17 mouse cellular contexts compared by ENCODE assay signal in genomic region chr4:58085340-58085739, GRCm38 (mm10).
DNase-seq lines count a peak whose midpoint lies in the region; ATAC-seq and TF ChIP-seq lines count a peak whose summit lies in the region.
"Had no signal": no experiment of that assay in that cellular context is flagged by ENCODE, and none has a peak within 500 bp of the region (broad histone marks: within the 10 kb centered on the region; RNA-seq: fewer than 3 reads in every experiment).

No protein-coding gene starts in this region.

- TF ChIP-seq EP300 in lung, postnatal 0 days (IDR thresholded peaks at IDR 0.05), result no peak
- no peak for TF ChIP-seq EP300 in MEL (IDR thresholded peaks at IDR 0.05; ENCODE audit: low read depth in 1 of 2, low read length in 2 of 2)

- DNase-seq in lung, postnatal 0 days (ENCODE audit: low spot score), result no peak
- no peak for DNase-seq in lung, postnatal 36 days
- peak; percentile 34 for DNase-seq in MEL (ENCODE audit: low read depth, low spot score)
- no peak for DNase-seq in spleen, postnatal 4 days (ENCODE audit: low spot score in 2 of 2)
- DNase-seq: adrenal gland, postnatal 14 days; cerebellum, postnatal 25 days; gastrocnemius, postnatal 25 days; kidney, postnatal 14 days; right cerebral cortex, postnatal 25 days had no signal

- TF ChIP-seq RAD21 in MEL (IDR thresholded peaks at IDR 0.05; ENCODE audit: low read depth, low read length), result peak; percentile 36

- H3K36me3 ChIP-seq in intestine, postnatal 0 days (ENCODE audit: control insufficient read depth, insufficient read depth), result 0 out of 2 replicates have a peak, but pooled peaks cover 6% of the 10 kb centered on the region
- H3K36me3 ChIP-seq in intestine, embryonic 15.5 days, result 0 out of 2 replicates have a peak, but pooled peaks cover 5% of the 10 kb centered on the region
- H3K36me3 ChIP-seq in lung, postnatal 0 days (ENCODE audit: insufficient read depth, low read length), result no peaks in the 10 kb centered on the region
- H3K36me3 ChIP-seq in MEL (ENCODE audit: control insufficient read depth in 1 of 2, insufficient read depth in 2 of 2, low read length in 2 of 2), result peaks cover 0 to 4% of the 10 kb centered on the region in 2 experiments; a peak in 1 of 4 replicates
- H3K36me3 ChIP-seq in small intestine, adult 2 months (ENCODE audit: control insufficient read depth, insufficient read depth, low read length), result no peaks in the 10 kb centered on the region
- H3K36me3 ChIP-seq: heart, embryonic 12.5 days; hindbrain, embryonic 10.5 days; liver, embryonic 15.5 days; neural tube, embryonic 12.5 days had no signal

- H3K9me3 ChIP-seq in intestine, postnatal 0 days (ENCODE audit: control insufficient read depth), result no peaks in the 10 kb centered on the region
- no peaks in the 10 kb centered on the region for H3K9me3 ChIP-seq in intestine, embryonic 15.5 days
- no peaks in the 10 kb centered on the region for H3K9me3 ChIP-seq in lung, postnatal 0 days (ENCODE audit: low read length)
- H3K9me3 ChIP-seq in MEL (replicated peaks; ENCODE audit: insufficient read depth, low read length), result no peaks in the 10 kb centered on the region
- H3K9me3 ChIP-seq: heart, embryonic 12.5 days; hindbrain, embryonic 10.5 days; liver, embryonic 15.5 days; neural tube, embryonic 12.5 days had no signal

- TF ChIP-seq CTCF in intestine, postnatal 0 days (IDR thresholded peaks at IDR 0.05; ENCODE audit: low read depth), result peak; percentile 48
- TF ChIP-seq CTCF in lung, postnatal 0 days (IDR thresholded peaks at IDR 0.05), result peak; percentile 56
- peak; percentile 14 to 48 (median 48) for TF ChIP-seq CTCF in MEL (IDR thresholded peaks at IDR 0.05 in 2 of 3, conservative IDR thresholded peaks at IDR 0.05 in 1 of 3; ENCODE audit: control insufficient read depth in 1 of 3, insufficient read depth in 1 of 3, low read depth in 2 of 3, low read length in 3 of 3, poor library complexity in 1 of 3, severe bottlenecking in 1 of 3)
- peak; percentile 18; the same call in 1 of the 2 replicates for TF ChIP-seq CTCF in small intestine, adult 2 months (IDR thresholded peaks at IDR 0.05; ENCODE audit: extremely low read depth, insufficient read length, insufficient replicate concordance, low read depth, low read length)

- TF ChIP-seq POLR2A in MEL (IDR thresholded peaks at IDR 0.05; ENCODE audit: control insufficient read depth in 1 of 2, insufficient read depth in 1 of 2, low read depth in 1 of 2, low read length in 2 of 2, poor library complexity in 1 of 2), result no peak
- no peak for TF ChIP-seq POLR2A in small intestine, adult 2 months (IDR thresholded peaks at IDR 0.05; ENCODE audit: low read depth, low read length)

- no peak overlapping the region for H3K4me3 ChIP-seq in intestine, postnatal 0 days (ENCODE audit: low read depth, low read length)
- no peak overlapping the region for H3K4me3 ChIP-seq in intestine, embryonic 15.5 days (replicated peaks)
- no peak overlapping the region for H3K4me3 ChIP-seq in lung, postnatal 0 days (ENCODE audit: low read depth, low read length)
- no peak overlapping the region for H3K4me3 ChIP-seq in MEL (ENCODE audit: control insufficient read depth in 1 of 2, insufficient read depth in 1 of 2, low read depth in 2 of 2, low read length in 2 of 2)
- H3K4me3 ChIP-seq in small intestine, adult 2 months (ENCODE audit: low read depth, low read length), result no peak overlapping the region
- H3K4me3 ChIP-seq: heart, embryonic 12.5 days; hindbrain, embryonic 10.5 days; liver, embryonic 15.5 days; neural tube, embryonic 12.5 days had no signal

- no peak overlapping the region for H3K27ac ChIP-seq in intestine, postnatal 0 days (ENCODE audit: low read depth, low read length)
- no peak overlapping the region for H3K27ac ChIP-seq in intestine, embryonic 15.5 days
- H3K27ac ChIP-seq in lung, postnatal 0 days (ENCODE audit: low read length), result no peak overlapping the region
- H3K27ac ChIP-seq in MEL (ENCODE audit: control insufficient read depth, low read depth, low read length), result no peak overlapping the region
- H3K27ac ChIP-seq in small intestine, adult 2 months (ENCODE audit: insufficient read depth, low read depth, low read length), result no peak overlapping the region
- H3K27ac ChIP-seq: hindbrain, embryonic 10.5 days; liver, embryonic 15.5 days; neural tube, embryonic 12.5 days had no signal

- H3K4me1 ChIP-seq in intestine, postnatal 0 days (replicated peaks; ENCODE audit: control insufficient read depth, insufficient read depth, low read length), result no peaks in the 10 kb centered on the region
- H3K4me1 ChIP-seq in intestine, embryonic 15.5 days (replicated peaks), result no peaks in the 10 kb centered on the region
- H3K4me1 ChIP-seq in lung, postnatal 0 days (ENCODE audit: insufficient read depth, low read depth, low read length), result no peaks in the 10 kb centered on the region
- H3K4me1 ChIP-seq in MEL (ENCODE audit: control insufficient read depth in 1 of 2, insufficient read depth in 2 of 2, low read length in 2 of 2), result no peaks in the 10 kb centered on the region; a peak in 1 of 4 replicates
- H3K4me1 ChIP-seq in small intestine, adult 2 months (ENCODE audit: control insufficient read depth, insufficient read depth, insufficient read length, low read length), result no peaks in the 10 kb centered on the region
- H3K4me1 ChIP-seq: heart, embryonic 12.5 days; hindbrain, embryonic 10.5 days; liver, embryonic 15.5 days; neural tube, embryonic 12.5 days had no signal

- H3K27me3 ChIP-seq in intestine, postnatal 0 days (replicated peaks; ENCODE audit: control insufficient read depth, insufficient read depth, low read length), result no peaks in the 10 kb centered on the region
- H3K27me3 ChIP-seq in intestine, embryonic 15.5 days (replicated peaks), result no peaks in the 10 kb centered on the region
- no peaks in the 10 kb centered on the region for H3K27me3 ChIP-seq in lung, postnatal 0 days (replicated peaks; ENCODE audit: insufficient read depth, low read length)
- no peaks in the 10 kb centered on the region; a peak in 1 of 4 replicates for H3K27me3 ChIP-seq in MEL (ENCODE audit: control insufficient read depth in 1 of 2, insufficient read depth in 2 of 2, low read length in 2 of 2)
- no peaks in the 10 kb centered on the region for H3K27me3 ChIP-seq in small intestine, adult 2 months (ENCODE audit: control insufficient read depth, insufficient read depth, low read length)
- H3K27me3 ChIP-seq: heart, embryonic 12.5 days; liver, embryonic 15.5 days; neural tube, embryonic 12.5 days had no signal

- no peak overlapping the region for H3K4me2 ChIP-seq in intestine, postnatal 0 days (replicated peaks; ENCODE audit: low read depth)
- no peak overlapping the region for H3K4me2 ChIP-seq in intestine, embryonic 15.5 days (replicated peaks)
- no peak overlapping the region for H3K4me2 ChIP-seq in lung, postnatal 0 days (replicated peaks; ENCODE audit: low read depth, low read length)
- H3K4me2 ChIP-seq: heart, embryonic 12.5 days; liver, embryonic 15.5 days; neural tube, embryonic 12.5 days had no signal

- ATAC-seq in intestine, postnatal 0 days, result no peak
- no peak for ATAC-seq in intestine, embryonic 15.5 days
- no peak for ATAC-seq in lung, postnatal 0 days
- ATAC-seq: midbrain, embryonic 16.5 days had no signal

- no peaks in the 10 kb centered on the region for H3K79me2 ChIP-seq in MEL (ENCODE audit: control insufficient read depth, insufficient read depth, low read length, poor library complexity)

- no peak overlapping the region for H3K9ac ChIP-seq in intestine, postnatal 0 days (ENCODE audit: low read depth, low read length)
- H3K9ac ChIP-seq in intestine, embryonic 15.5 days, result no peak overlapping the region
- H3K9ac ChIP-seq in lung, postnatal 0 days (replicated peaks; ENCODE audit: low read depth), result no peak overlapping the region
- H3K9ac ChIP-seq in MEL (ENCODE audit: control insufficient read depth, low read depth, low read length, poor library complexity, severe bottlenecking), result no peak overlapping the region
- H3K9ac ChIP-seq: heart, embryonic 12.5 days; liver, embryonic 15.5 days; neural tube, embryonic 12.5 days had no signal

- 95% methylated on average over 3 of the region's 3 CpGs for WGBS in intestine, postnatal 0 days
- WGBS in intestine, embryonic 15.5 days, result 94% methylated on average over 3 of the region's 3 CpGs
- 77% methylated on average over 3 of the region's 3 CpGs for WGBS in lung, postnatal 0 days
- 88% methylated on average over 3 of the region's 3 CpGs for WGBS in small intestine, adult 2 months

TF ChIP-seq in MEL, 35 proteins besides CTCF, POLR2A, EP300 and RAD21:
- peak; percentile 42 for TF ChIP-seq SMC3 (IDR thresholded peaks at IDR 0.05; ENCODE audit: low read depth, low read length)
- no peak for TF ChIP-seq USF1 (IDR thresholded peaks at IDR 0.05; ENCODE audit: low read depth, low read length)
- TF ChIP-seq ETS1 (IDR thresholded peaks at IDR 0.05; ENCODE audit: low read depth, low read length), result no peak
- TF ChIP-seq TCF12 (IDR thresholded peaks at IDR 0.05; ENCODE audit: low read depth, low read length), result no peak
